Mouse (Mus musculus): Measurements from ENCODE around the gene Klk1b16. TPM values are rescaled to one million over a fixed set of nuclear protein-coding genes. Genes with fewer than 3 reads are reported as not detected.
"Not testable (repeated sequence)": the region's sequence is repeated elsewhere in the genome, so short reads cannot be mapped to it uniquely, and the experiment has no call there.

Gene Klk1b16
- not detected in 2 replicates for polyA plus RNA-seq (2016; fragmentation: Nextera tagmentation; extraction: Ambion mirVana)

- H3K9ac ChIP-seq, result no peak within 1 kb of the TSS
- H3K4me3 ChIP-seq, result no peak within 1 kb of the TSS
- H3K27ac ChIP-seq, result no peak within 1 kb of the TSS
- WGBS, result 93% methylated on average over 3 of the region's 3 CpGs
- H3K4me1 ChIP-seq, result no peaks in the 10 kb centered on the region
- no peaks in the 10 kb centered on the region for H3K9me3 ChIP-seq (replicated peaks)
- no peaks in the 10 kb centered on the region for H3K36me3 ChIP-seq
- H3K27me3 ChIP-seq, result no peaks in the 10 kb centered on the region
- no peak for ATAC-seq (ENCODE audit: low FRiP score)
- no peak within 1 kb of the TSS for H3K4me2 ChIP-seq (replicated peaks)
These were observed at the start of gene Klk1b16 for GRCm38 (mm10) chr7:44136467-44136866. Gene Klk1b16 (plus strand): TSS chr7:44136767.

GRCm38 (mm10) chr7:44096111-44096510, 40.5 kb upstream of the Klk1b16 start:
- 79% methylated on average over 1 of the region's 1 CpGs for whole genome bisulfite sequencing
- no peaks in the 10 kb centered on the region for H3K27me3 ChIP-seq
- H3K4me1 ChIP-seq, result no peaks in the 10 kb centered on the region
- H3K27ac ChIP-seq, result no peak overlapping the region
- no peak overlapping the region for H3K4me2 ChIP-seq (replicated peaks)
- ATAC-seq (ENCODE audit: low FRiP score), result no peak
- H3K9ac ChIP-seq, result no peak overlapping the region
- H3K9me3 ChIP-seq (replicated peaks), result no peaks in the 10 kb centered on the region
- H3K4me3 ChIP-seq, result no peak overlapping the region
- H3K36me3 ChIP-seq, result no peaks in the 10 kb centered on the region

- H3K36me3 ChIP-seq; H3K4me1 ChIP-seq; H3K4me3 ChIP-seq; H3K27ac ChIP-seq; H3K27me3 ChIP-seq; H3K9ac ChIP-seq; H3K4me2 ChIP-seq (replicated peaks); ATAC-seq (ENCODE audit: low FRiP score); H3K9me3 ChIP-seq (replicated peaks): not testable (repeated sequence)
- 82% methylated on average over 3 of the region's 3 CpGs for WGBS
These were observed 34.5 kb upstream of the Klk1b16 start, which contains the start of gene Klk1b21 for GRCm38 (mm10) chr7:44102028-44102427. Gene Klk1b21 (plus strand): TSS chr7:44102328.

GRCm38 (mm10) chr7:44112373-44112772, 24.2 kb upstream of the Klk1b16 start, which contains the start of gene Klk1b22:
Gene Klk1b22 (plus strand): TSS chr7:44112673.
- no peak within 1 kb of the TSS for H3K4me3 ChIP-seq
- WGBS, result 75% methylated on average over 4 of the region's 4 CpGs
- H3K4me1 ChIP-seq, result no peaks in the 10 kb centered on the region
- H3K4me2 ChIP-seq (replicated peaks), result no peak within 1 kb of the TSS
- H3K27me3 ChIP-seq, result 0 out of 2 replicates have a peak, but pooled peaks cover 2% of the 10 kb centered on the region
- no peaks in the 10 kb centered on the region for H3K9me3 ChIP-seq (replicated peaks)
- ATAC-seq (ENCODE audit: low FRiP score), result no peak
- no peak within 1 kb of the TSS for H3K27ac ChIP-seq
- H3K9ac ChIP-seq, result no peak within 1 kb of the TSS
- H3K36me3 ChIP-seq, result no peaks in the 10 kb centered on the region

GRCm38 (mm10) chr7:44123445-44123844, 13.1 kb upstream of the Klk1b16 start:
- H3K4me2 ChIP-seq (replicated peaks), result no peak overlapping the region
- no peaks in the 10 kb centered on the region for H3K27me3 ChIP-seq
- no peak for ATAC-seq (ENCODE audit: low FRiP score)
- H3K36me3 ChIP-seq, result no peaks in the 10 kb centered on the region
- H3K4me3 ChIP-seq, result no peak overlapping the region
- H3K9ac ChIP-seq, result no peak overlapping the region
- 94% methylated on average over 6 of the region's 6 CpGs for WGBS
- no peaks in the 10 kb centered on the region for H3K4me1 ChIP-seq
- no peak overlapping the region for H3K27ac ChIP-seq
- no peaks in the 10 kb centered on the region for H3K9me3 ChIP-seq (replicated peaks)

GRCm38 (mm10) chr7:44179299-44180045, 42.9 kb downstream of the Klk1b16 start:
- Histone ChIP-seq H3K4me1 (no peaks in the 10 kb centered on the region), H3K9me3 (replicated peaks) (no peaks in the 10 kb centered on the region), H3K4me3 (no peak overlapping the region), H3K27me3 (no peaks in the 10 kb centered on the region), H3K9ac (no peak overlapping the region), H3K27ac (no peak overlapping the region), H3K36me3 (no peaks in the 10 kb centered on the region), H3K4me2 (replicated peaks) (no peak overlapping the region)
- no peak for ATAC-seq (ENCODE audit: low FRiP score)
- 55% methylated on average over 9 of the region's 9 CpGs for WGBS

GRCm38 (mm10) chr7:44186516-44186915, 49.9 kb downstream of the Klk1b16 start:
- not testable (repeated sequence) for ATAC-seq (ENCODE audit: low FRiP score); H3K4me1 ChIP-seq; H3K36me3 ChIP-seq; H3K4me2 ChIP-seq (replicated peaks); H3K4me3 ChIP-seq; H3K27me3 ChIP-seq; H3K9me3 ChIP-seq (replicated peaks); H3K9ac ChIP-seq; H3K27ac ChIP-seq
- 75% methylated on average over 8 of the region's 8 CpGs for WGBS

- H3K4me1 ChIP-seq; H3K4me2 ChIP-seq (replicated peaks); H3K27me3 ChIP-seq; ATAC-seq (ENCODE audit: low FRiP score); H3K9me3 ChIP-seq (replicated peaks); H3K36me3 ChIP-seq; H3K9ac ChIP-seq; H3K4me3 ChIP-seq; H3K27ac ChIP-seq: not testable (repeated sequence)
These were observed 51.4 kb downstream of the Klk1b16 start, which contains the start of gene Klk1b24 for GRCm38 (mm10) chr7:44187936-44188335. Gene Klk1b24 (plus strand): TSS chr7:44188236.

Other genes with a start within 250 kb of the Klk1b16 start
- not detected in 2 replicates for gene Klk15, start 203.0 kb upstream of the Klk1b16 start, polyA plus RNA-seq (2016; fragmentation: Nextera tagmentation; extraction: Ambion mirVana)
- not detected in 2 replicates for gene Klk1b8, start 186.1 kb upstream of the Klk1b16 start, polyA plus RNA-seq (2016; fragmentation: Nextera tagmentation; extraction: Ambion mirVana)
- not detected in 2 replicates for gene Klk1b1, start 170.0 kb upstream of the Klk1b16 start, polyA plus RNA-seq (2016; fragmentation: Nextera tagmentation; extraction: Ambion mirVana)
- not detected in 2 replicates for gene Klk1b9, start 160.7 kb upstream of the Klk1b16 start, polyA plus RNA-seq (2016; fragmentation: Nextera tagmentation; extraction: Ambion mirVana)
- gene Klk1b11, start 140.9 kb upstream of the Klk1b16 start, polyA plus RNA-seq (2016; fragmentation: Nextera tagmentation; extraction: Ambion mirVana), result not detected in 2 replicates
- gene Klk1b26, start 124.6 kb upstream of the Klk1b16 start, polyA plus RNA-seq (2016; fragmentation: Nextera tagmentation; extraction: Ambion mirVana), result not detected in 2 replicates
- not detected in 2 replicates for gene Klk1b27, start 84.5 kb upstream of the Klk1b16 start, polyA plus RNA-seq (2016; fragmentation: Nextera tagmentation; extraction: Ambion mirVana)
- not detected in 2 replicates for gene Klk1b21, start 34.4 kb upstream of the Klk1b16 start, polyA plus RNA-seq (2016; fragmentation: Nextera tagmentation; extraction: Ambion mirVana)
- gene Klk1b22, start 24.1 kb upstream of the Klk1b16 start, polyA plus RNA-seq (2016; fragmentation: Nextera tagmentation; extraction: Ambion mirVana), result not detected in 2 replicates
- gene Klk1b24, start 51.5 kb downstream of the Klk1b16 start, polyA plus RNA-seq (2016; fragmentation: Nextera tagmentation; extraction: Ambion mirVana), result not detected in 2 replicates
- not detected in 2 replicates for gene Klk1b3, start 61.4 kb downstream of the Klk1b16 start, polyA plus RNA-seq (2016; fragmentation: Nextera tagmentation; extraction: Ambion mirVana)
- not detected in 2 replicates for gene Klk1b4, start 70.7 kb downstream of the Klk1b16 start, polyA plus RNA-seq (2016; fragmentation: Nextera tagmentation; extraction: Ambion mirVana)
- gene Klk1b5, start 79.2 kb downstream of the Klk1b16 start, polyA plus RNA-seq (2016; fragmentation: Nextera tagmentation; extraction: Ambion mirVana), result not detected in 2 replicates
- not detected in 2 replicates for gene Klk1, start 88.6 kb downstream of the Klk1b16 start, polyA plus RNA-seq (2016; fragmentation: Nextera tagmentation; extraction: Ambion mirVana)
- not detected in 2 replicates for gene Gm36864, start 99.4 kb downstream of the Klk1b16 start, polyA plus RNA-seq (2016; fragmentation: Nextera tagmentation; extraction: Ambion mirVana)
- gene 1700028J19Rik, start 109.9 kb downstream of the Klk1b16 start, polyA plus RNA-seq (2016; fragmentation: Nextera tagmentation; extraction: Ambion mirVana), result 1.1 and 1.2 TPM in 2 replicates
- 182 and 196 TPM in 2 replicates for gene 2410002F23Rik, start 110.0 kb downstream of the Klk1b16 start, polyA plus RNA-seq (2016; fragmentation: Nextera tagmentation; extraction: Ambion mirVana)
- gene Acp4, start 120.6 kb downstream of the Klk1b16 start, polyA plus RNA-seq (2016; fragmentation: Nextera tagmentation; extraction: Ambion mirVana), result not detected in 2 replicates
- gene Gm15517, start 124.7 kb downstream of the Klk1b16 start, polyA plus RNA-seq (2016; fragmentation: Nextera tagmentation; extraction: Ambion mirVana), result not detected in 2 replicates
- gene Clec11a, start 170.1 kb downstream of the Klk1b16 start, polyA plus RNA-seq (2016; fragmentation: Nextera tagmentation; extraction: Ambion mirVana), result 2.0 and 2.9 TPM in 2 replicates
- 12.5 and 12.8 TPM in 2 replicates for gene Shank1, start 173.5 kb downstream of the Klk1b16 start, polyA plus RNA-seq (2016; fragmentation: Nextera tagmentation; extraction: Ambion mirVana)
- gene Syt3, start 247.3 kb downstream of the Klk1b16 start, polyA plus RNA-seq (2016; fragmentation: Nextera tagmentation; extraction: Ambion mirVana), result 6.8 and 7.5 TPM in 2 replicates
- gene 1700008O03Rik, start 249.1 kb downstream of the Klk1b16 start, polyA plus RNA-seq (2016; fragmentation: Nextera tagmentation; extraction: Ambion mirVana), result 1.1 and 1.9 TPM in 2 replicates

Data from hindbrain, embryonic 12.5 days (tissue).